Mouse (Mus musculus) heart, postnatal 0 days (tissue): Measurements from ENCODE around the gene Zfp451. TPM values are rescaled to one million over a fixed set of nuclear protein-coding genes. Genes with fewer than 3 reads are reported as not detected.

ENCODE experiments used
- ATAC-seq: fragments of 200-750 bp; cut with Nextera tagmentation; 2 replicates; pipeline ENCODE4 v1.8.0; 2017; ENCODE audit warnings: low read depth, moderate number of reproducible peaks, moderate library complexity; ENCODE audit not compliant: insufficient read depth
- DNase-seq: peaks from one replicate; pipeline ENCODE4 v3.0.0-alpha.2; 2016; ENCODE audit warnings: low spot score
- H3K27ac ChIP-seq: fragments of 300-500 bp; sonication (generic); 2 replicates; pipeline ENCODE4 v1.5.1; 2014; ENCODE audit warnings: low read depth, mild to moderate bottlenecking
- H3K27me3 ChIP-seq: fragments of 300-500 bp; sonication (generic); 2 replicates; pipeline ENCODE4 v1.6.1; 2014; ENCODE audit warnings: low read length, mixed read lengths; ENCODE audit not compliant: control insufficient read depth, insufficient read depth
- H3K36me3 ChIP-seq: fragments of 300-500 bp; sonication (generic); replicated peaks from 2 replicates; pipeline ENCODE4 v1.6.1; 2014; ENCODE audit warnings: low read length, mixed read lengths; ENCODE audit not compliant: control insufficient read depth, insufficient read depth
- H3K4me1 ChIP-seq: fragments of 300-500 bp; sonication (generic); 2 replicates; pipeline ENCODE4 v1.6.1; 2014; ENCODE audit warnings: antibody characterized with exemption; ENCODE audit not compliant: control insufficient read depth, insufficient read depth
- H3K4me2 ChIP-seq: fragments of 300-500 bp; sonication (generic); 2 replicates; pipeline ENCODE4 v1.6.1; 2014; ENCODE audit warnings: low read depth, mild to moderate bottlenecking, low read length, moderate library complexity
- H3K4me3 ChIP-seq: fragments of 300-500 bp; sonication (generic); 2 replicates; pipeline ENCODE4 v1.5.1; 2014; ENCODE audit warnings: low read depth, low read length
- H3K9ac ChIP-seq: fragments of 300-500 bp; sonication (generic); replicated peaks from 2 replicates; pipeline ENCODE4 v1.6.1; 2014; ENCODE audit warnings: low read depth, low read length, mixed read lengths
- H3K9me3 ChIP-seq: fragments of 300-500 bp; sonication (generic); replicated peaks from 2 replicates; pipeline ENCODE4 v1.6.1; 2016; ENCODE audit warnings: low read length; ENCODE audit not compliant: control insufficient read depth
- CTCF ChIP-seq: IDR thresholded peaks from 2 replicates; pipeline ENCODE4 v1.5.1; 2016; ENCODE audit warnings: antibody characterized with exemption, control low read depth, low read depth
- EP300 ChIP-seq: IDR thresholded peaks from 2 replicates; pipeline ENCODE4 v1.6.1; 2016; ENCODE audit warnings: antibody characterized with exemption, low read depth
- WGBS: fragments of 180-500 bp; shearing (Covaris S2); extraction: QIAGEN DNeasy Blood & Tissue Kit; methylation state at CpG from one replicate; pipeline ENCODE4 v1.1.7; 2014; 5-methylcytosine and 5-hydroxymethylcytosine counted together
- polyA plus RNA-seq: library from polyadenylated mRNA; unstranded; fragments of >200 nt; fragmentation: Nextera tagmentation; extraction: Ambion mirVana; gene quantifications from 2 replicates; pipeline ENCODE4 v1.2.1, GENCODE M21; 2015
- total RNA-seq: library from RNA; depleted of rRNA; stranded (reverse); fragments of >200 nt; gene quantifications from 2 replicates; pipeline ENCODE4 v1.2.3, GENCODE M21; 2014; ENCODE audit warnings: low replicate concordance

Zfp451 gene
- total and polyA plus RNA-seq, 2 experiments from 2014 or later, result 8.4 to 12.1 TPM

DNA sequence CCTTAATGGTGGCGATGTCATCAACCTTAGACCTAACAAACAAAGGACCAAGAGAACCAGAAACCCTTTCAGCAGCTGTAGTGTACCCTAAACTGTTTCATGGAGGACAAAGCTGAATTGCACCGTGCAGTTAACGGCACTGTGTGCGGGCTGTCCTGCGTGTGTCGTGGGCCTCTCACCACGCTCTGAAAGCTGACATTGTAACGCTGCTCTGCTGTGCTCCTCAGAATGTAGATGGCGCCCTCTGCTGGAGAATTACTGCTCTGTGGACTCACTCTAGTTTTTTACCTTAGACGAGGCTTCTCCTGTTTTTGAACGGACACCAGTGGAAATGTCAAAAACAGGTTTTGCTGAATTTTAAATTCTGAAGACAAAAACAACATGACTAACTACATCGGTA, 75.1 kb downstream of the Zfp451 start:
- peak; percentile 62 for DNase-seq
- TF ChIP-seq EP300, result no peak
- TF ChIP-seq CTCF, result peak; percentile 95
- 29% methylated on average over 12 of the region's 12 CpGs for WGBS
- peak; percentile 79; the same call in 1 of the 2 replicates for ATAC-seq
- Histone ChIP-seq H3K36me3 (peaks cover 29% of the 10 kb centered on the region), H3K27me3 (no peaks in the 10 kb centered on the region), H3K9me3 (no peaks in the 10 kb centered on the region), H3K4me2 (no peak overlapping the region), H3K4me1 (no peaks in the 10 kb centered on the region), H3K27ac (no peak overlapping the region), H3K4me3 (no peak overlapping the region), H3K9ac (no peak overlapping the region)

DNA sequence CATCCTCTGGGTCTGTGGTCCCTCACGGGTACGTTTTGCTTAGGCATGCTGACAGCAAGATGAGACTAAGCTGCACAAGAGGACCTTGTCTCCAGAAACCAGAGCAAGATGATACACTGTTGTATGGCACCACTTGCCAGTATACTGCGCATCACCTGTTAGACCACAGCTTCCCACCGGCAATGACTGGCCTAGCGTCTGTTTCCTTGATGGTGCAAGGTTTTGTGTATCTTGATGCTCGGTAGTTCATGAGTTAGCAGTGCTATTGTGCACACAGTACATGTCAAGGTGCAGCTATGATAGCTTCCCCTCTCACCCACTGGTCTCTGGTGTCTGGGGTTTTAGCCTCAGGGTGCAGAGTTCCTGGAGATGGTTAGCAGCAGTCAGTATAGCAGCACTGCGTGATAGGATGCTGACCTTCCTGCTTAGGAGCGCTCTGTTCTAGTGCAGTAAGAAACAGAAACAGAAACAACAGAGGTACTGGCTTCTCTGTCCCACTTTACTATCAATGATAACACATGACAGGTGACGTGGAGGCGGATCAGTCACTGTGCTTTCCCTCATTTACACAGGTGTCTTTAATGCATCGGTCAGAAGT, 75.6 kb downstream of the Zfp451 start:
- Histone ChIP-seq H3K36me3 (peaks cover 30% of the 10 kb centered on the region), H3K27me3 (no peaks in the 10 kb centered on the region), H3K4me2 (no peak overlapping the region), H3K4me3 (no peak overlapping the region), H3K9ac (no peak overlapping the region), H3K9me3 (no peaks in the 10 kb centered on the region), H3K4me1 (no peaks in the 10 kb centered on the region), H3K27ac (no peak overlapping the region)
- WGBS, result 83% methylated on average over 11 of the region's 11 CpGs
- no peak for ATAC-seq
- TF ChIP-seq CTCF (no peak), EP300 (no peak)
- no peak for DNase-seq

DNA sequence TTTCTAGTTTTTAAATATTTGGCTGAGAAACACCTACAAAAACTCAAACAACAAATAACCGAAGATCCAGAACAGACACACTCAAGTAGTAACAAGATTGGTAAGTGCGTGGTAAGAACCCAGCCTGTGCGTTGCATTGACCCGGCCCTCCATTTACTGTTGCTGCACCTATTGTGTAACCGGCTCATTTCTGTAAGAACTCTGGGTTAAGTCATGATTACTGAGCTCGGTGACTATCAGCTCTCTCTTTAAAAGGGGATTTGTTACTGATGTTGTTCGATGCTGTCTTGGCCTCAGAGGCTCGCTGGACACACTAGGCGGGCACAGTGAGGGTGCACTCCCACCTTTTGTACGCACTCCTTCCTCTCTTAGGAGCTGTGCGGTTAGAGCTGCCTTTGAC, 76.1 kb downstream of the Zfp451 start:
- no peak for TF ChIP-seq EP300
- TF ChIP-seq CTCF, result no peak
- ATAC-seq (no peak), DNase-seq (no peak)
- no peaks in the 10 kb centered on the region for H3K27me3 ChIP-seq
- H3K4me1 ChIP-seq, result no peaks in the 10 kb centered on the region
- H3K4me3 ChIP-seq, result no peak overlapping the region
- peaks cover 33% of the 10 kb centered on the region for H3K36me3 ChIP-seq
- H3K9ac ChIP-seq, result no peak overlapping the region
- WGBS, result 92% methylated on average over 11 of the region's 11 CpGs
- no peak overlapping the region for H3K27ac ChIP-seq
- no peaks in the 10 kb centered on the region for H3K9me3 ChIP-seq
- no peak overlapping the region for H3K4me2 ChIP-seq

DNA sequence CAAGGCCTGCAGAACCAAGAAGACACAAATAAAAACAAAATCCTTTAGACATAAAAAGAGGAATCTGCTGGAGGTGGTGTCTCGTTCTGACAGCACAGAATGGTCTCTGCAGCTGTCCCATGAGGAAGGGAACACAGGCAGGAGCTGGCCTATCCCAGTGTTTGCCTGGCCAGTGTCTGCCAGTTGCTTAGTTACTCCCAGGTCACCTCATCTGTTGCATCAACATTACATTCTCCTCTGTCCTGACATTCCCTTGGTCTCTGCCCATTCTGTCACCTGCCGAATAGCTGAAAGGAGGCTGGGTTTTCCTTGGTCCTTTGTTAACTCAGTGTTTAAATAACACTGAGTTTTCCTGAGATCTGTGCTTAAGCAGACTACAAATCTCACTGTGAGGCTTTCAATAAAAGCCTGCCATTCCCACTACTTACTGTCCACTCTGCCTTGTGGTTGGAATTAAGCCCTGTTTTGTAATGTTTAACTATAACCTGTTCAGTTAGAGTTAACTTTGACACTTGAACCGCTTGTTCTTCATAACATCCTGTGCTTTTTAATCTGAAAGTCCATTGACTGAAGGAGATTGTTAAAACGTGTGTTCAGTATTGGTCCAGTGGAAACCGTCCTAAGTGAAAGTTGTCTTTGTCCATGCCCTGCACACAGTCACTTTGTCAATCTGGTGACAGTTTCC, 80.3 kb downstream of the Zfp451 start:
- TF ChIP-seq EP300, result no peak
- no peak for TF ChIP-seq CTCF
- no peak overlapping the region for H3K4me3 ChIP-seq
- no peak for ATAC-seq
- H3K36me3 ChIP-seq, result peaks cover 43% of the 10 kb centered on the region
- H3K27me3 ChIP-seq, result no peaks in the 10 kb centered on the region
- H3K9ac ChIP-seq, result no peak overlapping the region
- H3K9me3 ChIP-seq, result no peaks in the 10 kb centered on the region
- H3K4me2 ChIP-seq, result no peak overlapping the region
- WGBS, result 71% methylated on average over 5 of the region's 5 CpGs
- DNase-seq, result no peak
- no peaks in the 10 kb centered on the region for H3K4me1 ChIP-seq
- no peak overlapping the region for H3K27ac ChIP-seq

DNA sequence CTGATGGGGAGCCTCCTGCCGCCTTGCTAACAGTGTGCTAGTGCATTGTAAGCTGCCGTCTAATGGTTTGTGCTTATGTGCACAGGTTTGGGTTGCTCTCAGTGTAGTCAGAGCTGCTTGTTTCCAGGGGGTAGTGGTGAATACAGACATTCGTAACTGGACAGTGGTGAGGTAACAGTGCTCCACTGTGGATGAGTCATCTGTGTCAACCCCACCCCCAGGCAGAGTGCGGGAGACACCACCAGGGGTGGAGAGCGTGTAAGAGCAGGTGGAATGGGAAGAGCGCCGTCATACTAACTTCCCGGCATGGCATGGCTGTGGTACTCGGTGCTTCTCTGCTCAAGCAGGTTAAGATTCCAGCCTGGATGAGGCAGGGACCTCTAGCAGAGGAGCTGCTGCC, 81.4 kb downstream of the Zfp451 start:
- no peak overlapping the region for H3K4me2 ChIP-seq
- ATAC-seq (no peak), DNase-seq (no peak)
- no peaks in the 10 kb centered on the region for H3K9me3 ChIP-seq
- no peaks in the 10 kb centered on the region for H3K4me1 ChIP-seq
- no peak overlapping the region for H3K9ac ChIP-seq
- H3K27me3 ChIP-seq, result no peaks in the 10 kb centered on the region
- no peak overlapping the region for H3K27ac ChIP-seq
- TF ChIP-seq EP300 (no peak), CTCF (no peak)
- no peak overlapping the region for H3K4me3 ChIP-seq
- H3K36me3 ChIP-seq, result peaks cover 44% of the 10 kb centered on the region
- WGBS, result 82% methylated on average over 9 of the region's 9 CpGs

DNA sequence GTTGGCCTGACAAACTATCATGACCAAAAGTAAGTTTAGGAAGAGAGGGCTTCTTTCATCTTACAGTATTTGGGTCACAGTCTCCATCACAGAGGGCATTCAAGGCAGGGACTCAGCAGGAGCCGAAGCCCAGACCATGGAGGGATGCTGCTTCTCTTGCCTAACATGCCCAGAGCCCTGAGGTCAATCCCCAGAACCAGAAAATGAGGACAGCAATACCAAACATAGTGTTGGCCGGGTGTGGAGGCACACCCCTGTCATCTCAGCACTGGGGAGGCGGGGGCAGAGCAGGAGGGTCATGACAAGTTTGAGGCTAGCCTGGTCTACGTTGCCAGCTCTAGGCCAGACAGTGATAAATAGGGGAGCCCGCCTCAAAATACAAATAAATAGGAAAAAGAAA, 89.3 kb downstream of the Zfp451 start:
- Histone ChIP-seq H3K9me3 (no peaks in the 10 kb centered on the region), H3K4me1 (peaks cover 9% of the 10 kb centered on the region; the same call in 1 of the 2 replicates), H3K27me3 (no peaks in the 10 kb centered on the region), H3K4me2 (no peak overlapping the region), H3K36me3 (peaks cover 49% of the 10 kb centered on the region), H3K9ac (no peak overlapping the region), H3K27ac (no peak overlapping the region), H3K4me3 (no peak overlapping the region)
- ATAC-seq (no peak), DNase-seq (no peak)
- 84% methylated on average over 5 of the region's 5 CpGs for WGBS
- TF ChIP-seq EP300 (no peak), CTCF (no peak)
